Mouse (Mus musculus) midbrain, embryonic 10.5 days (tissue): Measurements from ENCODE around the gene Bri3. TPM values are rescaled to one million over a fixed set of nuclear protein-coding genes. Genes with fewer than 3 reads are reported as not detected.

ENCODE experiments used
- DNase-seq: peaks from one replicate; pipeline ENCODE4 v3.0.0-alpha.2; 2017; ENCODE audit warnings: low spot score
- H3K27ac ChIP-seq: fragments of 300-500 bp; sonication (generic); replicated peaks from 2 replicates; pipeline ENCODE4 v1.5.1; 2016; ENCODE audit warnings: mild to moderate bottlenecking
- H3K27me3 ChIP-seq: fragments of 300-500 bp; sonication (generic); 2 replicates; pipeline ENCODE4 v1.6.1; 2016; ENCODE audit warnings: low read depth, mild to moderate bottlenecking; ENCODE audit not compliant: poor library complexity, severe bottlenecking
- H3K36me3 ChIP-seq: fragments of 300-500 bp; sonication (generic); 2 replicates; pipeline ENCODE4 v1.6.1; 2016; ENCODE audit warnings: mild to moderate bottlenecking, moderate library complexity
- H3K4me1 ChIP-seq: fragments of 300-500 bp; sonication (generic); 2 replicates; pipeline ENCODE4 v1.6.1; 2016
- H3K4me3 ChIP-seq: fragments of 300-500 bp; sonication (generic); 2 replicates; pipeline ENCODE4 v1.5.1; 2016; ENCODE audit warnings: mild to moderate bottlenecking, moderate library complexity
- H3K9me3 ChIP-seq: fragments of 300-500 bp; sonication (generic); replicated peaks from 2 replicates; pipeline ENCODE4 v1.6.1; 2016; ENCODE audit warnings: mild to moderate bottlenecking
- WGBS: fragments of 180-500 bp; shearing (Covaris S2); methylation state at CpG from one replicate; pipeline ENCODE4 v1.1.7; 2016; 5-methylcytosine and 5-hydroxymethylcytosine counted together
- polyA plus RNA-seq: library from polyadenylated mRNA; unstranded; fragments of >200 nt; fragmentation: Nextera tagmentation; extraction: Ambion mirVana; gene quantifications from 2 replicates; pipeline ENCODE4 v1.2.1, GENCODE M21; 2016

Gene Bri3
- polyA plus RNA-seq, 1 experiment from 2014 or later = 116 TPM

- Histone ChIP-seq H3K4me1 (peaks cover 57% of the 10 kb centered on the region), H3K36me3 (peaks cover 52% of the 10 kb centered on the region)
- 80% methylated on average over 3 of the region's 3 CpGs for WGBS
Measured at GRCm38 (mm10) chr5:144257451-144258110, 13.3 kb downstream of the Bri3 start.

GRCm38 (mm10) chr5:144258131-144258611 lies 13.9 kb downstream of the Bri3 start:
- no peak for DNase-seq
- H3K36me3 ChIP-seq = peaks cover 57% of the 10 kb centered on the region
- no peaks in the 10 kb centered on the region for H3K27me3 ChIP-seq
- 42% methylated on average over 14 of the region's 14 CpGs for WGBS
- peaks cover 57% of the 10 kb centered on the region for H3K4me1 ChIP-seq
- no peaks in the 10 kb centered on the region for H3K9me3 ChIP-seq
- 0 out of 2 replicates have a peak overlapping the region, but pooled peaks have one; percentile 29 for H3K27ac ChIP-seq
- peak overlapping the region; percentile 92 for H3K4me3 ChIP-seq

More at GRCm38 (mm10) chr5:144257451-144258110, 13.3 kb downstream of the Bri3 start:
- Histone ChIP-seq H3K4me3 (peak overlapping the region; percentile 92), H3K9me3 (no peaks in the 10 kb centered on the region), H3K27me3 (no peaks in the 10 kb centered on the region), H3K27ac (peak overlapping the region; percentile 96)
- DNase-seq = no peak

GRCm38 (mm10) chr5:144258687-144259086 lies 14.4 kb downstream of the Bri3 start:
- Histone ChIP-seq H3K27me3 (no peaks in the 10 kb centered on the region), H3K4me1 (peaks cover 57% of the 10 kb centered on the region), H3K36me3 (peaks cover 62% of the 10 kb centered on the region), H3K27ac (0 out of 2 replicates have a peak overlapping the region, but pooled peaks have one; percentile 29), H3K9me3 (no peaks in the 10 kb centered on the region), H3K4me3 (peak overlapping the region; percentile 92)
- no peak for DNase-seq
- 8% methylated on average over 2 of the region's 2 CpGs for WGBS

- Histone ChIP-seq H3K9me3 (no peaks in the 10 kb centered on the region), H3K4me1 (peaks cover 56% of the 10 kb centered on the region), H3K27ac (no peak overlapping the region), H3K27me3 (no peaks in the 10 kb centered on the region), H3K4me3 (peak overlapping the region; percentile 92), H3K36me3 (peaks cover 65% of the 10 kb centered on the region)
- no peak for DNase-seq
- 72% methylated on average over 6 of the region's 6 CpGs for WGBS
Measured at GRCm38 (mm10) chr5:144259228-144259627, 15.0 kb downstream of the Bri3 start.

DNA sequence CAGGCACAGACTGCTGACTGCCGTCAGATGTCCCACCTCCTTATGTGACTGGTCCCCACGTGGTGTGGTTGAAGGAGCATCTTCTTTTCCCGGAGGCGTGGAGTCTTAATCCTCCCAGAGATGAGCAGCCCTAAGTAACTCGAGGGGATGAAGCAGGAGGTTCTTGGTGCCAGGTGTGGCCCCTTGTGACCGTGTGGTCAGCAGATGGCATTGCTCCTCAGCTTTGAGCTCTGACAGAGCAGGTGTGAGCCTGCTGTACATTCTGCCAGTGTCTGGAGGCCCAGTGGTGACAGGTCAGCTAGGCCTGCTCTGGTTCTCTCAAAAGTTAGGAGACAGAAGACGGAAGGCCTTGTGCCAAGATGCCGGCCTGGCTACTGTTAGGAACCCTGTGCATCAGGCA lies 16.2 kb downstream of the Bri3 start:
- 79% methylated on average over 8 of the region's 8 CpGs for WGBS
- no peak for DNase-seq
- Histone ChIP-seq H3K9me3 (no peaks in the 10 kb centered on the region), H3K4me1 (peaks cover 50% of the 10 kb centered on the region), H3K27me3 (no peaks in the 10 kb centered on the region), H3K36me3 (peaks cover 77% of the 10 kb centered on the region), H3K27ac (no peak overlapping the region), H3K4me3 (no peak overlapping the region)

- peaks cover 86% of the 10 kb centered on the region for H3K36me3 ChIP-seq
- H3K4me1 ChIP-seq = peaks cover 48% of the 10 kb centered on the region
- H3K9me3 ChIP-seq = no peaks in the 10 kb centered on the region
- H3K4me3 ChIP-seq = no peak overlapping the region
- DNase-seq = no peak
- no peak overlapping the region for H3K27ac ChIP-seq
- H3K27me3 ChIP-seq = no peaks in the 10 kb centered on the region
- 87% methylated on average over 9 of the region's 9 CpGs for WGBS
Measured at GRCm38 (mm10) chr5:144261309-144261708, 17.1 kb downstream of the Bri3 start.

GRCm38 (mm10) chr5:144261829-144262228 lies 17.6 kb downstream of the Bri3 start:
- 92% methylated on average over 5 of the region's 5 CpGs for WGBS
- Histone ChIP-seq H3K9me3 (no peaks in the 10 kb centered on the region), H3K4me1 (peaks cover 43% of the 10 kb centered on the region), H3K27me3 (no peaks in the 10 kb centered on the region), H3K27ac (no peak overlapping the region), H3K4me3 (no peak overlapping the region), H3K36me3 (peaks cover 91% of the 10 kb centered on the region)
- DNase-seq = no peak

DNA sequence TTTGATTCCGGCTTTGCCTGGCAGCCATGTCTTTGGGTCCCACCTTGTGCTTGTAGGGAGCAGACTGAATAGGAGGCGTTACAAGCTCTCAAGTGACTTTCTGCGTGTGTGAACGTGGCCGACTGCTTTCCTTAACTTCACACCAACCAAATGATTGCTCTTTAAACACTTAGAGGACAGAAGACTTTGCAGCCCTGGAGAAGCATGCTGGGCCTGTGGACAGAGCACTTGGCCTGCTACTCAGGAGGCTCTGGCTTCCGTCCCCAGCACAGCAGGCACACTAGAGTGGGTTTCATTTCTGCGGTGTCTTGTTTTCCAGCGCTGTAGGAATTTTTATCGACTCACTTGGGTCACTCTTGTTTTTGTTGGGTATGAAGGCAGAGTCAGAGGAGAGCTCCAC lies 18.8 kb downstream of the Bri3 start:
- WGBS = 86% methylated on average over 9 of the region's 9 CpGs
- Histone ChIP-seq H3K9me3 (no peaks in the 10 kb centered on the region), H3K4me3 (no peak overlapping the region), H3K27me3 (no peaks in the 10 kb centered on the region), H3K4me1 (peaks cover 30% of the 10 kb centered on the region), H3K36me3 (peaks cover 94% of the 10 kb centered on the region), H3K27ac (no peak overlapping the region)
- DNase-seq = no peak

- no peak for DNase-seq
- H3K4me3 ChIP-seq = no peak overlapping the region
- WGBS = 92% methylated on average over 13 of the region's 13 CpGs
- peaks cover 26% of the 10 kb centered on the region for H3K4me1 ChIP-seq
- H3K27me3 ChIP-seq = no peaks in the 10 kb centered on the region
- H3K27ac ChIP-seq = no peak overlapping the region
- peaks cover 94% of the 10 kb centered on the region for H3K36me3 ChIP-seq
- no peaks in the 10 kb centered on the region for H3K9me3 ChIP-seq
Measured at GRCm38 (mm10) chr5:144263496-144263895, 19.3 kb downstream of the Bri3 start.

- H3K27ac ChIP-seq = no peak overlapping the region
Measured at GRCm38 (mm10) chr5:144267535-144268241, 23.5 kb downstream of the Bri3 start.

DNA sequence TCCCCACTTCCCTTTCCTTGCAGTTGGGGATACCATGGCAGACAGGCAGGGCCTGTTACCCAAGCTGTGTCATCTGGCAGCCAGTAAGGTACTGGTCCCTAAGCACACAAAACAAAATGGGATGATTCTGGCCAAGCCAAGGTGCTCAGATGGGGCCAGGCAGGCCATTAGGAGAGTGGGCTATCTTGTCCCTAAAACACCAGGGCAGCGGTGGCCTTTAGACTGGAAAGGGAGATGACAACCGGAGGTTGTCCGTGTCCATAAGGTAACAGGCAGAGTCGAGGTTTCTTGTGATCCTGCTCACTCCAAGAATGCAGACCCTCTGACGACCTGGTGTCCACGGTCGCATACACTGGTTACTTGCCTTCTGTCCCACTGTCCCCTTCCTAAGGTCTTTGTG lies 25.7 kb downstream of the Bri3 start:
- Histone ChIP-seq H3K36me3 (peaks cover 48% of the 10 kb centered on the region), H3K9me3 (no peaks in the 10 kb centered on the region), H3K4me3 (no peak overlapping the region), H3K4me1 (peaks cover 3% of the 10 kb centered on the region), H3K27me3 (no peaks in the 10 kb centered on the region), H3K27ac (no peak overlapping the region)
- WGBS = 93% methylated on average over 7 of the region's 7 CpGs
- DNase-seq = no peak

More at GRCm38 (mm10) chr5:144267535-144268241, 23.5 kb downstream of the Bri3 start:
- Histone ChIP-seq H3K4me3 (no peak overlapping the region), H3K36me3 (peaks cover 68% of the 10 kb centered on the region), H3K9me3 (no peaks in the 10 kb centered on the region), H3K4me1 (no peaks in the 10 kb centered on the region; the same call in 1 of the 2 replicates), H3K27me3 (no peaks in the 10 kb centered on the region)
- 86% methylated on average over 8 of the region's 8 CpGs for WGBS
- DNase-seq = no peak

DNA sequence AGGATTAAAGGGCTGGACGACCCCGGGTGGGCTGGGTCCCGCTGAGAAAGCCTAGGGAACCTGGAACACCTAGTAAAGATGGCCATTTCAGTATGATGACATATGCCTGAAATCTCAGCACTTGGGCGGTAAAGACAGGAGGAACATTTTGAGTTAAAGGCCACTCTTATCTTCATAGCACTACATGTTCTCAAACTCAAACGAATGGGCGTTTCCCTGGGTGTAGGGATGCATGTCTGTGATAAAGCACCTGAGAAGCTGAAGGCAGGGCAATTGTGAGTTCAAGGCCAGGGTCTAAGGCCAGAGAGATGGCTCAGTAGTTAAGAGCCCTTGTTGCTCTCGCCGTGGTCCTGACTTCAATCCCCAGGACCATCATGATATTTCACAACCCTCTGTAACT lies 26.2 kb downstream of the Bri3 start:
- Histone ChIP-seq H3K4me1 (peaks cover 8% of the 10 kb centered on the region), H3K4me3 (no peak overlapping the region), H3K27me3 (no peaks in the 10 kb centered on the region), H3K27ac (no peak overlapping the region), H3K36me3 (peaks cover 43% of the 10 kb centered on the region), H3K9me3 (no peaks in the 10 kb centered on the region)
- 93% methylated on average over 8 of the region's 8 CpGs for WGBS
- no peak for DNase-seq

DNA sequence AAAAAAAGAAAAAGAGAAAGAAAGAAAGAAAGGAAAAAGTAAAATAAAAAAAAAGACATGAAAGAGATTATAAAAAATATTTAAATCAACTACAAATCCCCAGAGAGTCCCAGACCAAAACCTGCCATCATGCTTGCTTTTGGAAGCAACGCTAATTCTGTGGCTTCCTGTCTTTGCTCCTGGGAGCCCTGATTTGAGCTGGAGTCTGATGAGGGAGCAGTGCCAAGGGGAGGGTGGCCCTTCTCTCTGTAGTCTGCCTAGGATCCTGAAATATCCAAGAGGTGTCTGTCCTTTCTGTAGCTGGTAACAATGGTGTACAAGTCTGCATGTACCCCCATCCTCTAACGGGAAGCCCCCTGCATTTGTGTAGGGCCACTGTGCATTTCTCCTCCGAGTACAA lies 26.9 kb downstream of the Bri3 start:
- 79% methylated on average over 3 of the region's 3 CpGs for WGBS
- Histone ChIP-seq H3K9me3 (no peaks in the 10 kb centered on the region), H3K36me3 (peaks cover 38% of the 10 kb centered on the region), H3K27me3 (no peaks in the 10 kb centered on the region), H3K27ac (no peak overlapping the region), H3K4me1 (peaks cover 13% of the 10 kb centered on the region), H3K4me3 (no peak overlapping the region)
- DNase-seq = no peak
